Comparison of ENCODE assay signal across 8 mouse cellular contexts in the genomic region with DNA sequence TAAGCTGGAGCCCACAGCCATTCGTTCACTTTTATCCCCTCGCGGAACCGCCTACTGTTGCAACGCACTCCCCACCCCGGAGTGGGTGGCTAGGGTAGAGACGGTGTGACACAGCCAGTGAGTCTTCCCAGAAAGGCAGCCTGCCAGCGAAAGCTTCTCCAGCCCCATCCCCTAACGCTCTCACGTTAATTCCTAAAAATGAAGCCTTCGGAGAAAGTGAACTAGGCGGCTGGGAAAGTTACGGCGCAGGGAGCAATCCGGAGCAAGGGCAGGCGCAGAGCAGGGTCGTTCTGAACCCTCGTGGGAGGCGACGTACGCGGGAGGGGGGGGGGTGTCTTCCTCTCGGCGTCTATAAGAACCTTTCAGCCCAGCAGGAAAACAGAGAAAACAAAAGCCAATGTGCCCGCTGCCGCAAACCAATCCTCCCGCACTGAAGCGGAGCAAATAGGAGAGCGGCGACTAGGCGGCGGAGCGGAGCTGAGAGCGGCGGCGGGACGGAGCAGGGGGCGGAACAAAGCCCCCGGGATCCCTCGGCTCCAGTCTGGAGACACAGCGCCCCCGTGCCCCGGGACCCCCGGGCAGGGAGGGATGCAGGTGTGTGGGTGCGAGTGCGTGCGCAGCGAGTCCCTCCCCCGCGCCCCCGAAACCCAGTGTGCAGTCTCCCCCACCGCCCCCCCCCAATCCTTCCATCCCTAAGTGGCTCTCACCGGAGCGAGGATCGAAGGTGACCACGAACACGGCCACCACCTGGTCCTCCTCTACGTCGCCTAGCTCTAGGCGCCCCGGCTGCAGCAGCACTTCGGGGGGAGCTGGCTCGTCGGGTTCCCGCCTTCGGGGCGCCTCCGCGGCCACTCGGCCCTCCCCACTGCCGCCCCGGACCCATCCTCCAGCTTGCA. TPM values are rescaled to one million over a fixed set of nuclear protein-coding genes. Genes with fewer than 3 reads are reported as not detected.
DNase-seq lines count a peak whose midpoint lies in the region; ATAC-seq and TF ChIP-seq lines count a peak whose summit lies in the region.

No protein-coding gene starts in this region.

- no peak for TF ChIP-seq CTCF in G1E (IDR thresholded peaks at IDR 0.05; ENCODE audit: low read depth, low read length)
- no peak; the same call in 1 of the 2 replicates for TF ChIP-seq CTCF in brain, embryonic 14.5 days (IDR thresholded peaks at IDR 0.05; ENCODE audit: borderline replicate concordance, extremely low read depth, insufficient read depth, insufficient read length)

- peak overlapping the region; percentile 93 for H3K27ac ChIP-seq in forebrain, embryonic 13.5 days
- peak overlapping the region; percentile 49 for H3K27ac ChIP-seq in hindbrain, embryonic 11.5 days (ENCODE audit: low read depth, low read length)

- peak overlapping the region; percentile 93 for H3K9ac ChIP-seq in forebrain, embryonic 13.5 days
- peak overlapping the region; percentile 70 for H3K9ac ChIP-seq in hindbrain, embryonic 11.5 days (ENCODE audit: low read depth, low read length)

- peak overlapping the region; percentile 81 for H3K4me2 ChIP-seq in forebrain, embryonic 13.5 days
- H3K4me2 ChIP-seq in hindbrain, embryonic 11.5 days (replicated peaks; ENCODE audit: low read depth, low read length) = peak overlapping the region; percentile 76

- H3K4me3 ChIP-seq in G1E (ENCODE audit: low read depth, low read length) = peak overlapping the region; percentile 69
- peak overlapping the region; percentile 83 for H3K4me3 ChIP-seq in forebrain, embryonic 13.5 days
- peak overlapping the region; percentile 62 for H3K4me3 ChIP-seq in hindbrain, embryonic 11.5 days (ENCODE audit: low read depth, low read length)

- WGBS in forebrain, embryonic 13.5 days = under 1% methylated on average over 60 of the region's 72 CpGs
- under 1% methylated on average over 69 of the region's 72 CpGs for WGBS in hindbrain, embryonic 11.5 days

- ATAC-seq in G1E (ENCODE audit: extremely low read depth, insufficient number of reproducible peaks, low FRiP score, poor library complexity, severe bottlenecking) = no peak
- peak; percentile 68 for ATAC-seq in forebrain, embryonic 13.5 days
- ATAC-seq in hindbrain, embryonic 11.5 days (ENCODE audit: low FRiP score) = peak; percentile 87
- no peak; the same call in 1 of the 2 replicates for ATAC-seq in monocyte, adult 5-6 weeks (replicated peaks; ENCODE audit: insufficient number of reproducible peaks, low FRiP score, low TSS enrichment, poor library complexity, severe bottlenecking)

- DNase-seq in G1E (ENCODE audit: low spot score) = no peak
- DNase-seq in brain, embryonic 14.5 days (ENCODE audit: low read depth) = peak; percentile 83
- DNase-seq in hindbrain, embryonic 11.5 days (ENCODE audit: low spot score) = peak; percentile 74
- DNase-seq in layer of hippocampus, postnatal 14 days (ENCODE audit: low spot score in 2 of 2) = peak; percentile 44 to 75
- peak; percentile 30 for DNase-seq in lung, postnatal 14 days
- DNase-seq in retina, postnatal 7 days (ENCODE audit: low read depth, low spot score) = peak; percentile 30

- H3K9me3 ChIP-seq in G1E (replicated peaks) = no peaks in the 10 kb centered on the region
- no peaks in the 10 kb centered on the region for H3K9me3 ChIP-seq in forebrain, embryonic 13.5 days (replicated peaks)
- H3K9me3 ChIP-seq in hindbrain, embryonic 11.5 days (ENCODE audit: control insufficient read depth, low read length) = no peaks in the 10 kb centered on the region

- no peaks in the 10 kb centered on the region for H3K36me3 ChIP-seq in G1E (replicated peaks)
- no peaks in the 10 kb centered on the region for H3K36me3 ChIP-seq in forebrain, embryonic 13.5 days (ENCODE audit: poor library complexity, severe bottlenecking)
- no peaks in the 10 kb centered on the region for H3K36me3 ChIP-seq in hindbrain, embryonic 11.5 days (ENCODE audit: control insufficient read depth, insufficient read depth, low read length)

- TF ChIP-seq POLR2A in brain, embryonic 14.5 days (IDR thresholded peaks at IDR 0.05; ENCODE audit: borderline replicate concordance, extremely low read depth, insufficient read depth, insufficient read length, poor library complexity, severe bottlenecking) = peak; percentile 24; the same call in 1 of the 2 replicates

- peaks cover 6% of the 10 kb centered on the region for H3K4me1 ChIP-seq in G1E (ENCODE audit: insufficient read depth, low read depth, low read length)
- H3K4me1 ChIP-seq in forebrain, embryonic 13.5 days = peaks cover 46% of the 10 kb centered on the region
- peaks cover 4% of the 10 kb centered on the region; the same call in 1 of the 2 replicates for H3K4me1 ChIP-seq in hindbrain, embryonic 11.5 days (replicated peaks; ENCODE audit: control insufficient read depth, insufficient read depth, low read length)

- H3K27me3 ChIP-seq in G1E (ENCODE audit: insufficient read depth, low read length) = peaks cover 54% of the 10 kb centered on the region
- peaks cover 9% of the 10 kb centered on the region; the same call in 1 of the 2 replicates for H3K27me3 ChIP-seq in forebrain, embryonic 13.5 days
- H3K27me3 ChIP-seq in hindbrain, embryonic 11.5 days (ENCODE audit: control insufficient read depth, insufficient read depth, low read length) = 0 out of 2 replicates have a peak, but pooled peaks cover 6% of the 10 kb centered on the region

RNA-seq across cellular contexts. Expression of a gene that starts 0.5 kb away (rescaled TPM):
- 0.19 and 3.4 TPM in 2 replicates for total RNA-seq in G1E (2014; fragmentation: Nextera tagmentation)
- total RNA-seq in G1E (2017) = 1.6 and 2.0 TPM in 2 replicates
- polyA plus RNA-seq in G1E (2012) = 0.28 and 0.37 TPM in 2 replicates
- 17.8 and 26.4 TPM in 2 replicates for polyA plus RNA-seq in brain, embryonic 14.5 days (2012; rRNA removed)
- polyA plus RNA-seq in forebrain, embryonic 13.5 days (2015; fragmentation: Nextera tagmentation; extraction: Ambion mirVana) = 32.1 and 39.5 TPM in 2 replicates
- polyA plus RNA-seq in hindbrain, embryonic 11.5 days (2014; fragmentation: Nextera tagmentation; extraction: Ambion mirVana) = 14.8 and 16.8 TPM in 2 replicates
- total RNA-seq in layer of hippocampus, postnatal 14 days (2021) = 10 to 100 TPM; 40.8 to 44.6 TPM
- 6.1 to 9.0 TPM (median 8.2 TPM) in 3 replicates for total RNA-seq in monocyte, adult 5-6 weeks (2017)

RNA-seq across cellular contexts. Expression of a gene that starts 3.5 kb away (rescaled TPM):
- total RNA-seq in G1E (2014; fragmentation: Nextera tagmentation) (not detected in 2 replicates), G1E (2017) (0.16 TPM in 1 of 2 replicates, not detected in the other)
- polyA plus RNA-seq in G1E (2012) = not detected in 2 replicates
- 0.13 and 0.14 TPM in 2 replicates for polyA plus RNA-seq in brain, embryonic 14.5 days (2012; rRNA removed)
- 0.08 and 0.10 TPM in 2 replicates for polyA plus RNA-seq in forebrain, embryonic 13.5 days (2015; fragmentation: Nextera tagmentation; extraction: Ambion mirVana)
- polyA plus RNA-seq in hindbrain, embryonic 11.5 days (2014; fragmentation: Nextera tagmentation; extraction: Ambion mirVana) = 0.13 and 0.19 TPM in 2 replicates
- not detected for total RNA-seq in layer of hippocampus, postnatal 14 days (2021)
- total RNA-seq in monocyte, adult 5-6 weeks (2017) = 0.19 TPM in 1 of 3 replicates, not detected in the others

RNA-seq across cellular contexts. Expression of a gene that starts 35.8 kb away (rescaled TPM):
- 79.1 and 106 TPM in 2 replicates for total RNA-seq in G1E (2014; fragmentation: Nextera tagmentation)
- total RNA-seq in G1E (2017) = 63.5 and 90.5 TPM in 2 replicates
- 11.0 and 14.6 TPM in 2 replicates for polyA plus RNA-seq in G1E (2012)
- polyA plus RNA-seq in brain, embryonic 14.5 days (2012; rRNA removed) = 62.9 and 82.4 TPM in 2 replicates
- 184 and 193 TPM in 2 replicates for polyA plus RNA-seq in forebrain, embryonic 13.5 days (2015; fragmentation: Nextera tagmentation; extraction: Ambion mirVana)
- 167 and 171 TPM in 2 replicates for polyA plus RNA-seq in hindbrain, embryonic 11.5 days (2014; fragmentation: Nextera tagmentation; extraction: Ambion mirVana)
- total RNA-seq in layer of hippocampus, postnatal 14 days (2021) = 10 to 100 TPM; 33.7 to 34.1 TPM
- 42.9 to 67.8 TPM (median 47.2 TPM) in 3 replicates for total RNA-seq in monocyte, adult 5-6 weeks (2017)

RNA-seq across cellular contexts. Expression of a gene that starts 55.6 kb away (rescaled TPM):
- not detected in 2 replicates for total RNA-seq in G1E (2014; fragmentation: Nextera tagmentation)
- total RNA-seq in G1E (2017) = 0.17 TPM in 1 of 2 replicates, not detected in the other
- polyA plus RNA-seq in G1E (2012) = not detected in 2 replicates
- polyA plus RNA-seq in brain, embryonic 14.5 days (2012; rRNA removed) = 0.23 and 0.25 TPM in 2 replicates
- polyA plus RNA-seq in forebrain, embryonic 13.5 days (2015; fragmentation: Nextera tagmentation; extraction: Ambion mirVana) = 0.21 TPM in 1 of 2 replicates, not detected in the other
- not detected in 2 replicates for polyA plus RNA-seq in hindbrain, embryonic 11.5 days (2014; fragmentation: Nextera tagmentation; extraction: Ambion mirVana)
- total RNA-seq in layer of hippocampus, postnatal 14 days (2021) = under 1 TPM in 1 of 2 experiments, not detected in 1; 0.30 TPM
- not detected in 3 replicates for total RNA-seq in monocyte, adult 5-6 weeks (2017)

RNA-seq across cellular contexts. Expression of a gene that starts 57.9 kb away (rescaled TPM):
- total RNA-seq in G1E (2014; fragmentation: Nextera tagmentation) = not detected in 2 replicates
- total RNA-seq in G1E (2017) = 0.22 TPM in 1 of 2 replicates, not detected in the other
- not detected in 2 replicates for polyA plus RNA-seq in G1E (2012)
- 0.27 and 0.49 TPM in 2 replicates for polyA plus RNA-seq in brain, embryonic 14.5 days (2012; rRNA removed)
- polyA plus RNA-seq in forebrain, embryonic 13.5 days (2015; fragmentation: Nextera tagmentation; extraction: Ambion mirVana) = 0.22 TPM in 1 of 2 replicates, not detected in the other
- 0.73 TPM in 1 of 2 replicates, not detected in the other for polyA plus RNA-seq in hindbrain, embryonic 11.5 days (2014; fragmentation: Nextera tagmentation; extraction: Ambion mirVana)
- total RNA-seq in layer of hippocampus, postnatal 14 days (2021) = under 1 TPM in 1 of 2 experiments, not detected in 1; 0.44 TPM
- not detected in 3 replicates for total RNA-seq in monocyte, adult 5-6 weeks (2017)

Comparison
In these comparisons a context has a peak if more than half of its experiments do, and no peak if none do; other contexts are left out.
1. ATAC-seq: peak in forebrain, embryonic 13.5 days (single experiment) and hindbrain, embryonic 11.5 days (single experiment); none in G1E (single experiment) and monocyte, adult 5-6 weeks (single experiment).
2. RNA of a gene that starts 0.5 kb away (polyA plus RNA-seq): 32.1 to 39.5 TPM in forebrain, embryonic 13.5 days, 17.8 to 26.4 TPM in brain, embryonic 14.5 days and 14.8 to 16.8 TPM in hindbrain, embryonic 11.5 days; 0.28 to 0.37 TPM in G1E; every median in the first group is over 10 times any median in the second.
3. Peak in every context shown above with its lines, with median percentiles within 50 percentile points of each other: H3K4me3 ChIP-seq.